Mouse (Mus musculus): ENCODE measurements around the gene Asic1.

GRCm38 (mm10) chr15:99729056-99729783 is 59.1 kb downstream of the Asic1 start:
- no peak for TF ChIP-seq POLR2A (IDR thresholded peaks at IDR 0.05; ENCODE audit: insufficient read depth, low read depth, low read length)
- no peak for TF ChIP-seq CTCF (IDR thresholded peaks at IDR 0.05; ENCODE audit: insufficient read depth, low read depth, low read length)
